Mouse (Mus musculus) CH12.LX (cell line): ENCODE results near the gene Hist1h4k. TPM values are rescaled to one million over a fixed set of nuclear protein-coding genes. Genes with fewer than 3 reads are reported as not detected.

Experiments
- DNase-seq: peaks from one replicate; pipeline ENCODE4 v3.0.0-alpha.2; 2013; ENCODE audit errors: extremely low read depth
- H3K27ac ChIP-seq: 2 replicates; pipeline ENCODE4 v1.5.1; 2012; ENCODE audit warnings: low read depth, mild to moderate bottlenecking, control low read depth, moderate library complexity; ENCODE audit not compliant: insufficient read depth
- H3K27me3 ChIP-seq: replicated peaks from 2 replicates; pipeline ENCODE3; 2012; ENCODE audit warnings: inconsistent platforms
- H3K36me3 ChIP-seq, 2 experiments: replicated peaks in 1 of 2; 2 replicates each; pipeline versions ENCODE3 to v1.6.1; 2012; ENCODE audit warnings: inconsistent platforms in 1 of 2, low read length in 1 of 2, mild to moderate bottlenecking in 1 of 2, mixed read lengths in 1 of 2, moderate library complexity in 1 of 2; ENCODE audit not compliant: control insufficient read depth in 1 of 2, insufficient read depth in 1 of 2
- H3K4me1 ChIP-seq, 2 experiments: 2 replicates each; pipeline ENCODE4 v1.6.1; 2012; ENCODE audit warnings: inconsistent platforms in 1 of 2, moderate library complexity in 1 of 2; ENCODE audit not compliant: insufficient read depth in 2 of 2, control insufficient read depth in 1 of 2
- H3K4me2 ChIP-seq: 2 replicates; pipeline ENCODE4 v1.6.1; 2012; ENCODE audit warnings: low read depth, mild to moderate bottlenecking, control low read depth; ENCODE audit not compliant: poor library complexity, insufficient read depth, severe bottlenecking
- H3K4me3 ChIP-seq, 3 experiments: fragments of 150-350 bp in 1 of 3; sonication (generic) in 1 of 3; replicated peaks in 1 of 3; 2 replicates each; pipeline versions ENCODE3 to v1.5.1; 2011 to 2012; ENCODE audit warnings: low read depth in 2 of 3, low read length in 2 of 3, mild to moderate bottlenecking in 2 of 3, moderate library complexity in 2 of 3, control low read depth in 1 of 3, improper control_type of control experiment in 1 of 3, inconsistent platforms in 1 of 3, mixed read lengths in 1 of 3; ENCODE audit not compliant: poor library complexity in 1 of 3
- H3K79me2 ChIP-seq: replicated peaks from 2 replicates; pipeline ENCODE4 v1.6.1; 2012; ENCODE audit warnings: mild to moderate bottlenecking, moderate library complexity; ENCODE audit not compliant: control insufficient read depth, poor library complexity, insufficient read depth, severe bottlenecking; ENCODE audit errors: extremely low read depth
- H3K9ac ChIP-seq: 2 replicates; pipeline ENCODE4 v1.6.1; 2012; ENCODE audit warnings: low read depth, mild to moderate bottlenecking, control low read depth, moderate library complexity; ENCODE audit not compliant: insufficient read depth
- H3K9me3 ChIP-seq: replicated peaks from 2 replicates; pipeline ENCODE3; 2012; ENCODE audit warnings: low read length, inconsistent platforms, mixed read lengths
- BHLHE40 ChIP-seq: IDR thresholded peaks from 2 replicates; pipeline ENCODE4 v1.6.1; 2011; ENCODE audit warnings: mild to moderate bottlenecking, low read depth, low read length, improper control_type of control experiment
- CHD1 ChIP-seq: IDR thresholded peaks from 2 replicates; pipeline ENCODE4 v1.6.1; 2012; ENCODE audit warnings: low read depth, low read length, improper control_type of control experiment, inconsistent platforms
- CHD2 ChIP-seq: IDR thresholded peaks from 2 replicates; pipeline ENCODE4 v1.6.1; 2011; ENCODE audit warnings: low read length, improper control_type of control experiment
- CTCF ChIP-seq, 2 experiments: IDR thresholded peaks in 1 of 2; conservative IDR thresholded peaks in 1 of 2; 2 replicates each; pipeline ENCODE4 v1.5.1; 2011 to 2012; ENCODE audit warnings: low read depth in 2 of 2, low read length in 2 of 2, improper control_type of control experiment in 1 of 2, inconsistent platforms in 1 of 2, mild to moderate bottlenecking in 1 of 2, moderate library complexity in 1 of 2
- ELF1 ChIP-seq: IDR thresholded peaks from 2 replicates; pipeline ENCODE4 v1.6.1; 2014; ENCODE audit warnings: low read depth, mild to moderate bottlenecking, inconsistent platforms, low read length, improper control_type of control experiment
- EP300 ChIP-seq: IDR thresholded peaks from 2 replicates; pipeline ENCODE4 v1.6.1; 2011; ENCODE audit warnings: low read length, improper control_type of control experiment
- ETS1 ChIP-seq: conservative IDR thresholded peaks from 2 replicates; pipeline ENCODE4 v1.6.1; 2012; ENCODE audit warnings: low read depth, mild to moderate bottlenecking, inconsistent platforms, low read length, improper control_type of control experiment, moderate library complexity
- IRF4 ChIP-seq: IDR thresholded peaks from 2 replicates; pipeline ENCODE4 v1.6.1; 2014; ENCODE audit warnings: low read depth, mild to moderate bottlenecking, inconsistent platforms, low read length, improper control_type of control experiment
- JUN ChIP-seq: IDR thresholded peaks from 2 replicates; pipeline ENCODE4 v1.6.1; 2011; ENCODE audit warnings: low read depth, mild to moderate bottlenecking, low read length, improper control_type of control experiment, moderate library complexity; ENCODE audit not compliant: insufficient read depth
- JUND ChIP-seq: conservative IDR thresholded peaks from 2 replicates; pipeline ENCODE4 v1.6.1; 2011; ENCODE audit warnings: low read depth, low read length, improper control_type of control experiment
- KAT2A ChIP-seq: IDR thresholded peaks from 2 replicates; pipeline ENCODE4 v1.6.1; 2012; ENCODE audit warnings: low read length, improper control_type of control experiment, inconsistent platforms; ENCODE audit not compliant: insufficient replicate concordance
- MAFK ChIP-seq: IDR thresholded peaks from 2 replicates; pipeline ENCODE4 v1.6.1; 2011; ENCODE audit warnings: low read length, improper control_type of control experiment; ENCODE audit not compliant: insufficient replicate concordance
- MAZ ChIP-seq: IDR thresholded peaks from 2 replicates; pipeline ENCODE4 v1.6.1; 2012; ENCODE audit warnings: low read depth, mild to moderate bottlenecking, inconsistent platforms, low read length, improper control_type of control experiment, moderate library complexity
- MEF2A ChIP-seq: IDR thresholded peaks from 2 replicates; pipeline ENCODE4 v1.6.1; 2014; ENCODE audit warnings: low read depth, mild to moderate bottlenecking, inconsistent platforms, low read length, improper control_type of control experiment, borderline replicate concordance
- MXI1 ChIP-seq: IDR thresholded peaks from 2 replicates; pipeline ENCODE4 v1.6.1; 2011; ENCODE audit warnings: mild to moderate bottlenecking, low read depth, low read length, improper control_type of control experiment
- MYC ChIP-seq: IDR thresholded peaks from 2 replicates; pipeline ENCODE4 v1.6.1; 2011; ENCODE audit warnings: low read depth, mild to moderate bottlenecking, improper control_type of control experiment, low read length
- NELFE ChIP-seq: IDR thresholded peaks from 2 replicates; pipeline ENCODE4 v1.6.1; 2011; ENCODE audit warnings: low read depth, low read length, improper control_type of control experiment
- PAX5 ChIP-seq: IDR thresholded peaks from 2 replicates; pipeline ENCODE4 v1.6.1; 2012; ENCODE audit warnings: low read length, inconsistent platforms, mixed read lengths
- POLR2A ChIP-seq: IDR thresholded peaks from 2 replicates; pipeline ENCODE4 v1.6.1; 2011; ENCODE audit warnings: low read depth, mild to moderate bottlenecking, improper control_type of control experiment, low read length
- POLR2AphosphoS2 ChIP-seq: IDR thresholded peaks from 2 replicates; pipeline ENCODE4 v1.6.1; 2011; ENCODE audit warnings: low read depth, low read length, improper control_type of control experiment
- RAD21 ChIP-seq: IDR thresholded peaks from 2 replicates; pipeline ENCODE4 v1.6.1; 2011; ENCODE audit warnings: low read depth, mild to moderate bottlenecking, low read length, improper control_type of control experiment, moderate library complexity
- RCOR1 ChIP-seq: conservative IDR thresholded peaks from 2 replicates; pipeline ENCODE4 v1.6.1; 2012; ENCODE audit warnings: low read depth, mild to moderate bottlenecking, inconsistent platforms, low read length, improper control_type of control experiment
- SIN3A ChIP-seq: IDR thresholded peaks from 2 replicates; pipeline ENCODE4 v1.6.1; 2012; ENCODE audit warnings: low read length, improper control_type of control experiment, inconsistent platforms
- SMC3 ChIP-seq: IDR thresholded peaks from 2 replicates; pipeline ENCODE4 v1.6.1; 2011; ENCODE audit warnings: low read depth, low read length, improper control_type of control experiment
- TBP ChIP-seq: conservative IDR thresholded peaks from 2 replicates; pipeline ENCODE4 v1.6.1; 2011; ENCODE audit warnings: low read depth, low read length, improper control_type of control experiment
- TCF12 ChIP-seq: IDR thresholded peaks from 2 replicates; pipeline ENCODE4 v1.6.1; 2014; ENCODE audit warnings: low read depth, mild to moderate bottlenecking, inconsistent platforms, low read length, improper control_type of control experiment
- ZC3H11A ChIP-seq: IDR thresholded peaks from 2 replicates; pipeline ENCODE4 v1.6.1; 2012; ENCODE audit warnings: low read depth, mild to moderate bottlenecking, inconsistent platforms, low read length, improper control_type of control experiment
- ZKSCAN1 ChIP-seq: IDR thresholded peaks from 2 replicates; pipeline ENCODE4 v1.6.1; 2012; ENCODE audit warnings: low read depth, inconsistent platforms, low read length, improper control_type of control experiment, borderline replicate concordance
- ZMIZ1 ChIP-seq: IDR thresholded peaks from 2 replicates; pipeline ENCODE4 v1.6.1; 2012; ENCODE audit warnings: low read depth, mild to moderate bottlenecking, inconsistent platforms, low read length, improper control_type of control experiment
- ZNF384 ChIP-seq: IDR thresholded peaks from 2 replicates; pipeline ENCODE4 v1.6.1; 2012; ENCODE audit warnings: low read depth, low read length, improper control_type of control experiment, inconsistent platforms
- dilution Hi-C: fragments of 300-500 bp; cut with MboI; formaldehyde crosslinking; loops from 2 replicates; pipeline ENCODE4 v1.14.3; 2020; ENCODE audit warnings: low sequenced_read_pairs; ENCODE audit not compliant: extremely low pct_unique_long_range_greater_than_20kb, extremely low pct_ligation_motif_present
- in situ Hi-C: fragments of 300-500 bp; cut with MboI; formaldehyde crosslinking; loops from 3 replicates; pipeline ENCODE4 v1.14.3; 2019; ENCODE audit warnings: low sequenced_read_pairs, low pct_ligation_motif_present, low pct_unique_long_range_greater_than_20kb, mixed read lengths
- polyA plus RNA-seq: library from polyadenylated mRNA; unstranded; fragments of >175 nt; gene quantifications from 2 replicates; pipeline ENCODE4 v1.2.1, GENCODE M21; 2012; ENCODE audit warnings: low read depth; ENCODE audit not compliant: insufficient read length
- total RNA-seq, 2 experiments: library from RNA; depleted of rRNA; stranded (reverse); fragments of 300-350 nt in 1 of 2; fragments of >200 nt in 1 of 2; gene quantifications; 2 replicates each; pipeline ENCODE4 v1.2.3; 2012 to 2014

Hist1h4k gene
- total and polyA plus RNA-seq, 3 experiments = 13.2 to 4,319 (median 25.4) TPM

- TF ChIP-seq RAD21 (no peak), IRF4 (no peak), JUND (no peak), MEF2A (no peak), POLR2A (peak; percentile 87), ZKSCAN1 (no peak), MAFK (no peak), POLR2AphosphoS2 (peak; percentile 98), ELF1 (no peak), KAT2A (no peak), ETS1 (0 out of 2 replicates have a peak, but pooled peaks have one; percentile 4), ZMIZ1 (peak; percentile 99; the same call in 1 of the 2 replicates), SIN3A (0 out of 2 replicates have a peak, but pooled peaks have one; percentile 30), ZNF384 (no peak), EP300 (no peak), RCOR1 (no peak), SMC3 (no peak), PAX5 (no peak)
Measured at GRCm38 (mm10) chr13:21715131-21715863, 35.0 kb downstream of the Hist1h4k start (continued).

GRCm38 (mm10) chr13:21714725-21715124 lies 35.6 kb downstream of the Hist1h4k start:
- TF ChIP-seq ZC3H11A = peak; percentile 10; the same call in 1 of the 2 replicates
- TF ChIP-seq IRF4 = 0 out of 2 replicates have a peak, but pooled peaks have one; percentile 16
- TF ChIP-seq ZKSCAN1 = no peak
- TF ChIP-seq JUND = peak; percentile 53
- no peak for TF ChIP-seq JUN
- no peak; the same call in 1 of the 2 replicates for TF ChIP-seq CHD1
- TF ChIP-seq MAZ = no peak
- TF ChIP-seq MYC = peak; percentile 78
- TF ChIP-seq BHLHE40 = 0 out of 2 replicates have a peak, but pooled peaks have one; percentile 9
- no peak; the same call in 1 of the 2 replicates for TF ChIP-seq MXI1
- 0 out of 2 replicates have a peak, but pooled peaks have one; percentile 20 for TF ChIP-seq TBP
- peak; percentile 74 for TF ChIP-seq RAD21
- peak; percentile 88 to 89 for TF ChIP-seq CTCF (conservative IDR thresholded peaks at IDR 0.05 in 1 of 2, IDR thresholded peaks at IDR 0.05 in 1 of 2; ENCODE audit: low read depth in 2 of 2, low read length in 2 of 2)
- TF ChIP-seq SIN3A = peak; percentile 57; the same call in 1 of the 2 replicates
- TF ChIP-seq ETS1 = 0 out of 2 replicates have a peak, but pooled peaks have one; percentile 3
- TF ChIP-seq NELFE = no peak
- TF ChIP-seq TCF12 = no peak
- no peak for TF ChIP-seq CHD2
- 0 out of 2 replicates have a peak, but pooled peaks have one; percentile 18 for TF ChIP-seq MEF2A
- no peak for TF ChIP-seq POLR2AphosphoS2
- TF ChIP-seq SMC3 = peak; percentile 90
- peak; percentile 78 for TF ChIP-seq ZNF384
- TF ChIP-seq, all 38 proteins: peak for 13
- H3K9ac ChIP-seq = peak overlapping the region; percentile 41
- peak; percentile 80 for DNase-seq
- no peaks in the 10 kb centered on the region for H3K9me3 ChIP-seq
- no peaks in the 10 kb centered on the region for H3K79me2 ChIP-seq
- H3K4me2 ChIP-seq = peak overlapping the region; percentile 94
- H3K27ac ChIP-seq = peak overlapping the region; percentile 81; the same call in 1 of the 2 replicates
- dilution Hi-C loops = no loop called here
- H3K36me3 ChIP-seq = no peaks in the 10 kb centered on the region
- peak overlapping the region; percentile 12 to 45 (median 23) for H3K4me3 ChIP-seq
- in situ Hi-C loops = loop anchor here (25.0 kb wide), 2 partner anchors 223 to 327 kb away; partner anchors contain the start of gene Zfp184
- H3K4me1 ChIP-seq = peaks cover 0 to 20% of the 10 kb centered on the region in 2 experiments; a peak in 2 of 4 replicates
- H3K27me3 ChIP-seq = peaks cover 3% of the 10 kb centered on the region
